Mouse (Mus musculus) megakaryocyte, embryonic 14.5 days (primary cell): ENCODE measurements at regions not wholly inside any gene's neighbourhood (a gene's known extent, or its start where the extent isn't known, plus 50 kb on each side); places are given as distances from the start of the nearest gene placed in this dataset.

Source experiments
- FLI1 ChIP-seq: IDR thresholded peaks from 2 replicates; pipeline ENCODE4 v1.6.1; 2012; ENCODE audit warnings: low read length, inconsistent platforms, mixed read lengths
- GATA1 ChIP-seq: IDR thresholded peaks from 3 replicates; pipeline ENCODE4 v1.6.1; 2012; ENCODE audit warnings: mixed read lengths, low read length, inconsistent platforms, borderline replicate concordance

- TF ChIP-seq GATA1, result no peak
- no peak for TF ChIP-seq FLI1
Measured at GRCm38 (mm10) chr15:62735334-62735733, 1109.6 kb downstream of the Gsdmc2 start.
